Mouse (Mus musculus) midbrain, embryonic 13.5 days (tissue): Measurements from ENCODE around the gene Gtpbp3. TPM values are rescaled to one million over a fixed set of nuclear protein-coding genes. Genes with fewer than 3 reads are reported as not detected.

Experiments
- polyA plus RNA-seq: library from polyadenylated mRNA; unstranded; fragments of >200 nt; fragmentation: Nextera tagmentation; extraction: Ambion mirVana; gene quantifications from 2 replicates; pipeline ENCODE4 v1.2.1, GENCODE M21; 2015

Gtpbp3 gene
- polyA plus RNA-seq, 1 experiment from 2014 or later: 11.6 TPM

Other genes starting within 250 kb of the Gtpbp3 start
- gene Myo9b, start 215.4 kb upstream of the Gtpbp3 start, polyA plus RNA-seq: 16.8 and 19.9 TPM in 2 replicates
- 54.3 and 54.6 TPM in 2 replicates for gene Haus8, start 215.2 kb upstream of the Gtpbp3 start, polyA plus RNA-seq
- 108 and 109 TPM in 2 replicates for gene Use1, start 121.3 kb upstream of the Gtpbp3 start, polyA plus RNA-seq
- 4.9 and 5.3 TPM in 2 replicates for gene Ocel1, start 116.8 kb upstream of the Gtpbp3 start, polyA plus RNA-seq
- 17.0 and 21.7 TPM in 2 replicates for gene Nr2f6, start 106.1 kb upstream of the Gtpbp3 start, polyA plus RNA-seq
- 4.8 and 5.4 TPM in 2 replicates for gene Ushbp1, start 92.3 kb upstream of the Gtpbp3 start, polyA plus RNA-seq
- gene Babam1, start 91.2 kb upstream of the Gtpbp3 start, polyA plus RNA-seq: 83.7 and 96.9 TPM in 2 replicates
- gene Ankle1, start 82.1 kb upstream of the Gtpbp3 start, polyA plus RNA-seq: 14.9 and 16.1 TPM in 2 replicates
- 114 and 133 TPM in 2 replicates for gene Abhd8, start 24.4 kb upstream of the Gtpbp3 start, polyA plus RNA-seq
- gene Mrpl34, start 23.1 kb upstream of the Gtpbp3 start, polyA plus RNA-seq: 242 TPM in 2 replicates
- 197 TPM in 2 replicates for gene Dda1, start 18.9 kb upstream of the Gtpbp3 start, polyA plus RNA-seq
- gene Ano8, start 2.1 kb upstream of the Gtpbp3 start, polyA plus RNA-seq: 5.3 and 9.3 TPM in 2 replicates
- gene Plvap, start 23.6 kb downstream of the Gtpbp3 start, polyA plus RNA-seq: 8.0 and 10.2 TPM in 2 replicates
- 0.11 TPM in 1 of 2 replicates, not detected in the other for gene Ccdc194, start 37.6 kb downstream of the Gtpbp3 start, polyA plus RNA-seq
- 9.8 and 10.9 TPM in 2 replicates for gene Bst2, start 49.4 kb downstream of the Gtpbp3 start, polyA plus RNA-seq
- 51.7 and 62.3 TPM in 2 replicates for gene Mvb12a, start 54.8 kb downstream of the Gtpbp3 start, polyA plus RNA-seq
- gene Tmem221, start 70.8 kb downstream of the Gtpbp3 start, polyA plus RNA-seq: not detected in 2 replicates
- gene Nxnl1, start 78.5 kb downstream of the Gtpbp3 start, polyA plus RNA-seq: not detected in 2 replicates
- 53.7 and 58.7 TPM in 2 replicates for gene Slc27a1, start 80.8 kb downstream of the Gtpbp3 start, polyA plus RNA-seq
- gene Pgls, start 104.1 kb downstream of the Gtpbp3 start, polyA plus RNA-seq: 201 and 208 TPM in 2 replicates
- gene Fam129c, start 109.5 kb downstream of the Gtpbp3 start, polyA plus RNA-seq: 4.4 and 7.5 TPM in 2 replicates
- gene Colgalt1, start 122.9 kb downstream of the Gtpbp3 start, polyA plus RNA-seq: 51.1 and 51.3 TPM in 2 replicates
- gene Unc13a, start 183.7 kb downstream of the Gtpbp3 start, polyA plus RNA-seq: 17.1 and 18.5 TPM in 2 replicates
- gene Jak3, start 188.2 kb downstream of the Gtpbp3 start, polyA plus RNA-seq: 2.5 and 2.7 TPM in 2 replicates
- 0.70 and 0.79 TPM in 2 replicates for gene Insl3, start 201.1 kb downstream of the Gtpbp3 start, polyA plus RNA-seq
- 0.28 and 0.31 TPM in 2 replicates for gene B3gnt3, start 213.7 kb downstream of the Gtpbp3 start, polyA plus RNA-seq
- gene Fcho1, start 237.6 kb downstream of the Gtpbp3 start, polyA plus RNA-seq: 63.9 and 65.5 TPM in 2 replicates